Mouse (Mus musculus): ENCODE data around the gene Chchd1.
"Not testable (repeated sequence)": the region's sequence is repeated elsewhere in the genome, so short reads cannot be mapped to it uniquely, and the experiment has no call there.

- not testable (repeated sequence) for TF ChIP-seq CTCF (IDR thresholded peaks at IDR 0.05; ENCODE audit: low read depth, low read length); POLR2A (IDR thresholded peaks at IDR 0.05; ENCODE audit: insufficient read depth, low read length)
Measured at GRCm38 (mm10) chr14:20703461-20703860, 655 bp downstream of the Chchd1 start.

Measured in ES-Bruce4 (cell line).